Mouse (Mus musculus) neural tube, embryonic 11.5 days (tissue): ENCODE results near the gene Pvr. TPM values are rescaled to one million over a fixed set of nuclear protein-coding genes. Genes with fewer than 3 reads are reported as not detected.

ENCODE experiments used
- ATAC-seq: fragments of 200-750 bp; cut with Nextera tagmentation; 2 replicates; pipeline ENCODE4 v1.8.0; 2017; ENCODE audit warnings: moderate number of reproducible peaks, mild to moderate bottlenecking, moderate TSS enrichment, moderate library complexity; ENCODE audit not compliant: insufficient read depth, low FRiP score, low TSS enrichment
- DNase-seq: peaks from one replicate; pipeline ENCODE4 v3.0.0-alpha.2; 2015; ENCODE audit warnings: low spot score
- H3K27ac ChIP-seq: fragments of 300-500 bp; sonication (generic); 2 replicates; pipeline ENCODE4 v1.5.1; 2014; ENCODE audit warnings: low read depth, mild to moderate bottlenecking, low read length
- H3K27me3 ChIP-seq: fragments of 300-500 bp; sonication (generic); 2 replicates; pipeline ENCODE4 v1.6.1; 2014; ENCODE audit warnings: mild to moderate bottlenecking, low read length, mixed read lengths; ENCODE audit not compliant: control insufficient read depth, insufficient read depth
- H3K36me3 ChIP-seq: fragments of 300-500 bp; sonication (generic); 2 replicates; pipeline ENCODE4 v1.6.1; 2014; ENCODE audit warnings: mild to moderate bottlenecking, low read length, moderate library complexity, mixed read lengths; ENCODE audit not compliant: control insufficient read depth, insufficient read depth
- H3K4me1 ChIP-seq: fragments of 300-500 bp; sonication (generic); 2 replicates; pipeline ENCODE4 v1.6.1; 2014; ENCODE audit warnings: low read length, mixed read lengths; ENCODE audit not compliant: control insufficient read depth, insufficient read depth
- H3K4me2 ChIP-seq: fragments of 300-500 bp; sonication (generic); 2 replicates; pipeline ENCODE4 v1.6.1; 2014; ENCODE audit warnings: low read depth, mild to moderate bottlenecking, moderate library complexity
- H3K4me3 ChIP-seq: fragments of 300-500 bp; sonication (generic); 2 replicates; pipeline ENCODE4 v1.5.1; 2014; ENCODE audit warnings: low read depth, low read length
- H3K9ac ChIP-seq: fragments of 300-500 bp; sonication (generic); 2 replicates; pipeline ENCODE4 v1.6.1; 2014; ENCODE audit warnings: mild to moderate bottlenecking, low read length
- H3K9me3 ChIP-seq: fragments of 300-500 bp; sonication (generic); 2 replicates; pipeline ENCODE4 v1.6.1; 2016; ENCODE audit warnings: low read length; ENCODE audit not compliant: control insufficient read depth
- WGBS: fragments of 180-500 bp; shearing (Covaris S2); extraction: QIAGEN DNeasy Blood & Tissue Kit; methylation state at CpG from one replicate; pipeline ENCODE4 v1.1.7; 2014; 5-methylcytosine and 5-hydroxymethylcytosine counted together
- polyA plus RNA-seq: library from polyadenylated mRNA; unstranded; fragments of >200 nt; fragmentation: Nextera tagmentation; extraction: Ambion mirVana; gene quantifications from 2 replicates; pipeline ENCODE4 v1.2.1, GENCODE M21; 2014

The Pvr gene
- polyA plus RNA-seq, 1 experiment from 2014 or later, result 2.9 TPM

DNA sequence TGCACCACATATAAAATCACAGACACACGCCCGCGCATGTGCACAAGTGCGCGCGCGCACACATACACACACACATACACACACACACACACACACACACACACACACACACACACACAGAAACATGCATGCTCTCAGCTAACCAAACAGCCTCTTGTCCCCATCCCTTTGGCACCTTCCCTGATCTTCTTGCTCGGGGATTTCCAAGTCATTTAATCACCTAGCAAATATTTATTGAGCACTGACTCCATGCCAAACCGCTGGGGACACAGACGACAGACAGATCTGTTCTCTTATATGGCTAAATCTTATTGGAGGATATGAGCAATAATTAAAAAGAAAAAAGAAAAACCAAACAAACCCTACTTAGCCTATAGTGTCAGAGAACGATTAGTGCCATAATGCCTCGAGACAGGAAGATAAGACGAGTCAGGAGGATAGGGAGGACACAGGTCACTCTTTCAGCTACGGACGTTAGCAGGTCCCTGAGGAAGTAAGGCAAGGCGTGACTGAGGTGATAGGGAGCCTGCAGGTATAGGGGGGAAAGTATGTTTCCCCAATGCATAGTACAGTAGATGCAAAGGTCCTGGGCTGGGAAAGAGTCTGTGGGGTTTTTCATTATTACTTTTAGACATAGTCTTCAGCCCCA, 53.1 kb downstream of the Pvr start:
- no peaks in the 10 kb centered on the region for H3K4me1 ChIP-seq
- no peak overlapping the region for H3K4me3 ChIP-seq
- 91% methylated on average over 16 of the region's 16 CpGs for WGBS
- H3K27me3 ChIP-seq, result no peaks in the 10 kb centered on the region
- H3K9me3 ChIP-seq, result 0 out of 2 replicates have a peak, but pooled peaks cover 3% of the 10 kb centered on the region
- ATAC-seq (no peak), DNase-seq (no peak)
- H3K9ac ChIP-seq, result no peak overlapping the region
- H3K27ac ChIP-seq, result no peak overlapping the region
- H3K36me3 ChIP-seq, result no peaks in the 10 kb centered on the region
- no peak overlapping the region for H3K4me2 ChIP-seq

DNA sequence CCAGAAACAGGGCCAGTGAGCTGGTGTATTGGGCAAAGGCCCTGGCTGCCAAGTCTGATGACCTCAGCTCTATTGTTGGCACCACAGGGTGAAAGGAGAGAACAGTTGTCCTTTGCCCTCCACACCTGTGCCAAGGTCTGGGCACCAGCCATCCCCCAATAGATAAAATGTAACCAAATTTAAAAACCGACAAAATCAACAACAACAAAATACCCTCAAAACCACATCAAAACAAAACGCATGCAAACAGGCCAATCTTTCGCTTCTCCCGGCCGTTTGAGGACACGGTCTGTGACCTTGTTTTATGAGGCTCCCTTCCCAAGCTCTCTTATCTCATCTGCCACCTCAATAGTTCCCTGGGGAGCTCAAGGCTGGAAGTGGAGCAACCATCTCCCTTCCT, 54.5 kb downstream of the Pvr start:
- H3K27ac ChIP-seq, result no peak overlapping the region
- ATAC-seq (no peak), DNase-seq (no peak)
- H3K4me1 ChIP-seq, result no peaks in the 10 kb centered on the region
- 0 out of 2 replicates have a peak, but pooled peaks cover 3% of the 10 kb centered on the region for H3K9me3 ChIP-seq
- H3K36me3 ChIP-seq, result no peaks in the 10 kb centered on the region
- no peak overlapping the region for H3K9ac ChIP-seq
- H3K27me3 ChIP-seq, result no peaks in the 10 kb centered on the region
- 87% methylated on average over 6 of the region's 6 CpGs for WGBS
- H3K4me2 ChIP-seq, result no peak overlapping the region
- H3K4me3 ChIP-seq, result no peak overlapping the region

DNA sequence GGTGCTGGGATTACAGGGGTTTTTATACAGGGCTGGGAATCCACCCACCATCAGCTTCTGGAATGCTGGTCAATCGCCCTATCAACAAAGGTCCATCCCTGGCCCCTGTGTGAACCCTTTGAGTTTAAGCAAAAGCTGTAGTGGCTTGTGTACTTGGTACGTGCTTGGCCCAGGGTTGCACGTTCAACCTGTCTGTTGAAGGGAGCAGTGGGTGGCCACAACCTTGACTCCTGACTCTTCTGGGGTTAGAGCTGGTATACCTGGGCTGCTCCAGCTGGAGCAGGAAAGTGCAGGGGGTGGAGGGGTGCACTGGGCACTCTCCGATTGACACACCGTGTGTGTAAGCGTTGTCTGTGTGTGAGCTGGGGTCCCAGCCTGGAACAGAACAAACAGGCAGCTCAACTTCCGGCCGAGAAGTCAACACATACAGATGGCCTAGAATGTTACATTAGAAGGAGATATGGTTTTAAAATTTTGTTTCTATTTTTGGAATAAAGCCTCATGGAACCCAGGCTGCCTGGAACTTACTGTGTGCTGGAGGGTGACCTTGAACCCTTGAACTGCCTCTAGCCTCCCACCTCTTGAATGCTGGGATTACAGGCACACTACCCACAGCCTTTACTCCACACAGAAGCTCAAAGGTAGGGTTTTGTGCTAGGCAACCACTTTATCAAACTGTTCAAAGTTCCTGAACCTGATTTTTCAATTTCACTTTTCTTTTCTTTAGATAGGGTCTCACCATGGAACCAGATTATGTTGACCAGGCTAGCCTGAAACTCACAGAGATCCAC, 55.5 kb downstream of the Pvr start:
- Histone ChIP-seq H3K36me3 (no peaks in the 10 kb centered on the region), H3K4me1 (no peaks in the 10 kb centered on the region), H3K9ac (no peak overlapping the region), H3K9me3 (0 out of 2 replicates have a peak, but pooled peaks cover 3% of the 10 kb centered on the region), H3K27me3 (no peaks in the 10 kb centered on the region), H3K27ac (no peak overlapping the region), H3K4me3 (no peak overlapping the region), H3K4me2 (no peak overlapping the region)
- WGBS, result 82% methylated on average over 8 of the region's 8 CpGs
- ATAC-seq (no peak), DNase-seq (no peak)

DNA sequence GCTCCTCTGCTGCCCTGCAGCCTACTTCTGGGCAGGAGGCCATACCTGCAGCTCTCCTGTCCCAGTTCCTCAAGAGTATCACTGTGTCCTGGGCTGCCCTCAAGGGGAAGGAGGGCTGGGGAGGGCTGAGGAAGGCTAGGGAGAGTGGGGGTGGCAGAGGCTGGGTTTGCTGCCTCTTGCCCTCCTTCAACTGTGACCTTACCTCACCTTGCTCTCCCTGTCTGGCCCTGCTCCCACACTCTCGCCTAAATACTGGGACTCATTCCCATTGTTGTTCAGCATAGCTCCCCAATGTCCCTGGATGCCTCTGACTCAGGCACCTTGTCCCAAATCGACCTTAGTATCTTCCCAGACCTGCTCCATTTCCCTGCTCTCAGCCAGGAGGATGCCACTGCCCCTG, 56.7 kb downstream of the Pvr start:
- WGBS, result 46% methylated on average over 2 of the region's 2 CpGs
- DNase-seq (no peak), ATAC-seq (no peak)
- H3K9ac ChIP-seq, result no peak overlapping the region
- no peak overlapping the region for H3K4me2 ChIP-seq
- 0 out of 2 replicates have a peak, but pooled peaks cover 2% of the 10 kb centered on the region for H3K9me3 ChIP-seq
- H3K36me3 ChIP-seq, result no peaks in the 10 kb centered on the region
- H3K4me1 ChIP-seq, result no peaks in the 10 kb centered on the region
- H3K27ac ChIP-seq, result no peak overlapping the region
- no peaks in the 10 kb centered on the region for H3K27me3 ChIP-seq
- H3K4me3 ChIP-seq, result no peak overlapping the region

DNA sequence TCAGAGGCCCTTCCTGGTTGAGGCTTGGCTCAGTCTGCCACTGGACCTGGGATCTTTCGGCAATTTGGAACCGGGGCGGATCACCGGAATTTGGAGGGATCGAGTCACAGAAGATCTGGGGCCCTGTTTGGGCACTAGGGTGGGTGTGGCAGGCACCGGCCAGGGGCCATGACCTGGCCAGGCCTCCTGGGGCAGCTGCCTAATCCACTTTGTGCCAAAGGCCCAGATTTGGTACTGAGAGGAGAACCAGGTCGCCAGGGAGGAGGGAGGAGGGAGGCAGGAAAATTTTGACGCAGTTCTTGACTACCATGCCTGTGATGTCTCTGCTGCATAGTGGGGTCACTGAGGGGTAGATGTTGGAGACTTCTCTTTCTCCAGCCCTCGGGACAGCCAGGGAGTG, 59.8 kb downstream of the Pvr start, which contains the start of gene Ceacam16:
Gene Ceacam16 (minus strand): TSS at position 101 of the 400 bp plus-strand sequence.
- Histone ChIP-seq H3K27ac (no peak within 1 kb of the TSS), H3K4me3 (no peak within 1 kb of the TSS), H3K9me3 (no peaks in the 10 kb centered on the region), H3K9ac (no peak within 1 kb of the TSS), H3K4me1 (no peaks in the 10 kb centered on the region), H3K4me2 (no peak within 1 kb of the TSS), H3K36me3 (no peaks in the 10 kb centered on the region), H3K27me3 (no peaks in the 10 kb centered on the region)
- ATAC-seq, result no peak
- DNase-seq, result no peak
- WGBS, result 85% methylated on average over 9 of the region's 9 CpGs

DNA sequence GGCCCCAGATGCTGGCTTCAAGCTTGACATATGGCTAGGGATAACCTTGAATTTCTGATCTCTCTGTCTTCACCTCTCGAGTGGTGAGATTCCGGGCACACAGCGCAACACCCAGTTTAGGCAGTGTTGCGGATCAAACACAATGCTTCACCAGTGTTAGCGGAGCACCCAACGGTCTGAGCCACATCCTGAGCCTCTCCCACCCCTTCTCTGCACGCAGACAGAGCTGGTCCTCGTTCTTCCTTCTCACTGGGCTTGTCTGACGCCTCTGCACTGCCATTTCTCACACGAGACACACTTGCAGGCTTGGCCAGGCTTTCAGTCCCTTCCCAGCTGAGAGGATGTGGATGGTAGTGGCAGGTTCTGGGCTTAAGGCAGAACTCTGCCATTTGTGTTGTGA, 61.2 kb downstream of the Pvr start:
- DNase-seq, result no peak
- Histone ChIP-seq H3K9me3 (no peaks in the 10 kb centered on the region), H3K4me2 (no peak overlapping the region)

DNA sequence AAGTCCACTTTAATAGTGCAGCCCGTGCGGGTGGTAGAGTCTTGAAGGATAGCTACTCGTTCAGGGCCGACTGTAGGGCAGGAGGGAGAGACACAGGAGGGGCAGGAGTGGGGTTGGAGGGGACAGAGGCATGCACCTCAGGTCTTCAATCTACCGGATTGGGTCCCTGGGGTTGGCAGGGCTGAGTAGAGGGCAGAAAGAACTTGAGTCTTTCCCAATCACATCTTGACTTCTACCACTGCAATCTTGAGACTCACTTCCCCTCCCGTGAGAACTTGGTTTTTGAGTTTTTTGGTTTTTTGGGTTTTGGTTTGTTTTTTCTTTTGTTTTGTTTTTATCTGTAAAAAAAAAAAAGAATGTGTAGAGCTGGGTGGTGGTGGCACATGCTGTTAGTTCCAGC, 64.7 kb downstream of the Pvr start:
- Histone ChIP-seq H3K36me3 (no peaks in the 10 kb centered on the region), H3K27me3 (peaks cover 4% of the 10 kb centered on the region; the same call in 1 of the 2 replicates), H3K4me1 (no peaks in the 10 kb centered on the region), H3K4me2 (no peak overlapping the region), H3K4me3 (no peak overlapping the region), H3K9ac (no peak overlapping the region), H3K9me3 (no peaks in the 10 kb centered on the region), H3K27ac (no peak overlapping the region)
- ATAC-seq, result no peak
- WGBS, result 90% methylated on average over 6 of the region's 6 CpGs
- DNase-seq, result no peak

More for the DNA sequence above, 61.2 kb downstream of the Pvr start:
- H3K4me1 ChIP-seq, result no peaks in the 10 kb centered on the region
- no peak overlapping the region for H3K9ac ChIP-seq
- no peak overlapping the region for H3K4me3 ChIP-seq
- H3K27ac ChIP-seq, result no peak overlapping the region
- WGBS, result 75% methylated on average over 10 of the region's 10 CpGs
- ATAC-seq, result no peak
- no peaks in the 10 kb centered on the region for H3K36me3 ChIP-seq
- no peaks in the 10 kb centered on the region for H3K27me3 ChIP-seq

DNA sequence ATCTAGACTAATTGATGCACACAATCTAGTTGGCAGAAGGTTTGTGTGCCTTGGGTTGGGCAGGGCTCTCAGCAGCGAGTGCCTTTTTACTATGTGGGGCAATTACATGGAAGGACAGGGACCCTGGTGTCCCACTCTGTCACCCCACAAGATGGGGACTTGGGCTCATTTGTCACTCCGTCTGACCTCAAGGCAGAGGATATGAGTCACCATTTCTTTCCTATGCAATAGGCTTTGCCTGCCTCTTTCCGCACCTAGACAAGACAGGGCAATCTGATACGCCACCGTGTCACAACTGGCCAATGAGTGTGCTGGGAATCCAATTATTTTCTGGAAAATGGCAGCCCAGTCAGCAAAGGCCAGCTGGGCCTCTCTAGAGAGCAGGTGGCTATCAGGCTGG, 65.3 kb downstream of the Pvr start:
- 81% methylated on average over 5 of the region's 5 CpGs for WGBS
- no peak for DNase-seq
- no peaks in the 10 kb centered on the region for H3K9me3 ChIP-seq

More for the DNA sequence above, 65.3 kb downstream of the Pvr start:
- H3K27ac ChIP-seq, result no peak overlapping the region
- no peak overlapping the region for H3K9ac ChIP-seq
- ATAC-seq, result no peak
- peaks cover 4% of the 10 kb centered on the region; the same call in 1 of the 2 replicates for H3K27me3 ChIP-seq
- no peaks in the 10 kb centered on the region for H3K4me1 ChIP-seq
- no peak overlapping the region for H3K4me3 ChIP-seq
- no peak overlapping the region for H3K4me2 ChIP-seq
- no peaks in the 10 kb centered on the region for H3K36me3 ChIP-seq
